Mouse (Mus musculus) cerebellum, adult 2 months (tissue): ENCODE measurements around the gene Fam243.

Experiments used
- CTCF ChIP-seq: fragments of 200-500 bp; IDR thresholded peaks from 2 replicates; pipeline ENCODE4 v1.5.1; 2011; ENCODE audit warnings: low read depth, mild to moderate bottlenecking, control low read depth, low read length, moderate library complexity, borderline replicate concordance; ENCODE audit not compliant: insufficient read depth
- POLR2A ChIP-seq: fragments of 200-500 bp; IDR thresholded peaks from 2 replicates; pipeline ENCODE4 v1.6.1; 2011; ENCODE audit warnings: low read length, control low read depth, borderline replicate concordance; ENCODE audit not compliant: insufficient read depth

- TF ChIP-seq POLR2A (no peak), CTCF (no peak)
Observed at GRCm38 (mm10) chr16:92334600-92334999, 13.4 kb upstream of the Fam243 start.
